Mouse (Mus musculus) cerebellum, adult 2 months (tissue): ENCODE data around the gene Gm21992.
"Not testable (repeated sequence)": the region's sequence is repeated elsewhere in the genome, so short reads cannot be mapped to it uniquely, and the experiment has no call there.

ENCODE experiments used
- CTCF ChIP-seq: fragments of 200-500 bp; IDR thresholded peaks from 2 replicates; pipeline ENCODE4 v1.5.1; 2011; ENCODE audit warnings: low read depth, mild to moderate bottlenecking, control low read depth, low read length, moderate library complexity, borderline replicate concordance; ENCODE audit not compliant: insufficient read depth
- POLR2A ChIP-seq: fragments of 200-500 bp; IDR thresholded peaks from 2 replicates; pipeline ENCODE4 v1.6.1; 2011; ENCODE audit warnings: low read length, control low read depth, borderline replicate concordance; ENCODE audit not compliant: insufficient read depth

GRCm38 (mm10) chr19:4760544-4760943, 50.9 kb downstream of the Gm21992 start:
- TF ChIP-seq CTCF, POLR2A: not testable (repeated sequence)
